Mouse (Mus musculus) brain, embryonic 14.5 days (tissue): ENCODE measurements at regions not wholly inside any gene's neighbourhood (a gene's known extent, or its start where the extent isn't known, plus 50 kb on each side); places are given as distances from the start of the nearest gene placed in this dataset.

Experiments used
- DNase-seq: peaks from one replicate; pipeline ENCODE4 v3.0.0-alpha.2; 2011; ENCODE audit warnings: low read depth
- CTCF ChIP-seq: fragments of 200-500 bp; IDR thresholded peaks from 2 replicates; pipeline ENCODE4 v1.5.1; 2012; ENCODE audit warnings: inconsistent platforms, mild to moderate bottlenecking, moderate library complexity, borderline replicate concordance; ENCODE audit not compliant: insufficient read depth, insufficient read length; ENCODE audit errors: extremely low read depth
- POLR2A ChIP-seq: fragments of 200-500 bp; IDR thresholded peaks from 2 replicates; pipeline ENCODE4 v1.6.1; 2012; ENCODE audit warnings: mild to moderate bottlenecking, inconsistent platforms, borderline replicate concordance; ENCODE audit not compliant: poor library complexity, insufficient read depth, insufficient read length, severe bottlenecking; ENCODE audit errors: extremely low read depth

GRCm38 (mm10) chr3:12077756-12078155, 1742.3 kb upstream of the Gm38303 start:
- TF ChIP-seq CTCF (no peak), POLR2A (no peak)
- DNase-seq: peak; percentile 35
